Mouse (Mus musculus): ENCODE data around the gene Dscaml1.

- no peak for TF ChIP-seq POLR2A (IDR thresholded peaks at IDR 0.05; ENCODE audit: control insufficient read depth, extremely low read depth, insufficient read depth, low read length, poor library complexity)
- TF ChIP-seq CTCF (IDR thresholded peaks at IDR 0.05; ENCODE audit: borderline replicate concordance, control insufficient read depth, extremely low read depth, insufficient read depth, low read length, poor library complexity), result no peak
Measured at GRCm38 (mm10) chr9:45395218-45395617, 31.2 kb upstream of the Dscaml1 start.

Measured in thymus, adult 2 months (tissue).